Mouse (Mus musculus) kidney, embryonic 15.5 days (tissue): ENCODE measurements around the gene Scfd2. TPM values are rescaled to one million over a fixed set of nuclear protein-coding genes. Genes with fewer than 3 reads are reported as not detected.

ENCODE experiments used
- ATAC-seq: fragments of 200-750 bp; cut with Nextera tagmentation; replicated peaks from 2 replicates; pipeline ENCODE4 v1.8.0; 2017; ENCODE audit warnings: moderate TSS enrichment; ENCODE audit not compliant: low FRiP score
- H3K27ac ChIP-seq: fragments of 300-500 bp; sonication (generic); 2 replicates; pipeline ENCODE4 v1.5.1; 2015; ENCODE audit warnings: mild to moderate bottlenecking, inconsistent platforms
- H3K27me3 ChIP-seq: fragments of 300-500 bp; sonication (generic); 2 replicates; pipeline ENCODE4 v1.6.1; 2015; ENCODE audit warnings: inconsistent platforms
- H3K36me3 ChIP-seq: fragments of 300-500 bp; sonication (generic); 2 replicates; pipeline ENCODE4 v1.6.1; 2015; ENCODE audit warnings: inconsistent platforms
- H3K4me1 ChIP-seq: fragments of 300-500 bp; sonication (generic); 2 replicates; pipeline ENCODE4 v1.6.1; 2015; ENCODE audit warnings: inconsistent platforms
- H3K4me2 ChIP-seq: fragments of 300-500 bp; sonication (generic); 2 replicates; pipeline ENCODE4 v1.6.1; 2015; ENCODE audit warnings: moderate library complexity, mild to moderate bottlenecking, inconsistent platforms
- H3K4me3 ChIP-seq: fragments of 300-500 bp; sonication (generic); replicated peaks from 2 replicates; pipeline ENCODE4 v1.5.1; 2015; ENCODE audit warnings: mild to moderate bottlenecking, inconsistent platforms
- H3K9ac ChIP-seq: fragments of 300-500 bp; sonication (generic); 2 replicates; pipeline ENCODE4 v1.6.1; 2015; ENCODE audit warnings: mild to moderate bottlenecking, inconsistent platforms
- H3K9me3 ChIP-seq: fragments of 300-500 bp; sonication (generic); replicated peaks from 2 replicates; pipeline ENCODE4 v1.6.1; 2016; ENCODE audit warnings: inconsistent platforms
- WGBS: fragments of 180-500 bp; shearing (Covaris S2); methylation state at CpG from one replicate; pipeline ENCODE4 v1.1.7; 2015; ENCODE audit warnings: mixed read lengths; 5-methylcytosine and 5-hydroxymethylcytosine counted together
- polyA plus RNA-seq: library from polyadenylated mRNA; unstranded; fragments of >200 nt; fragmentation: Nextera tagmentation; extraction: Ambion mirVana; gene quantifications from 2 replicates; pipeline ENCODE4 v1.2.1, GENCODE M21; 2015

Gene Scfd2
- polyA plus RNA-seq, 1 experiment from 2014 or later = 18.3 TPM

- Histone ChIP-seq H3K36me3 (no peaks in the 10 kb centered on the region), H3K4me2 (no peak overlapping the region), H3K9me3 (no peaks in the 10 kb centered on the region), H3K27ac (no peak overlapping the region), H3K4me3 (no peak overlapping the region), H3K4me1 (peaks cover 23% of the 10 kb centered on the region), H3K9ac (no peak overlapping the region), H3K27me3 (no peaks in the 10 kb centered on the region)
- 81% methylated on average over 2 of the region's 2 CpGs for WGBS
- no peak for ATAC-seq
These were observed 139.8 kb downstream of the Scfd2 start for GRCm38 (mm10) chr5:74391806-74392205.

- no peaks in the 10 kb centered on the region for H3K27me3 ChIP-seq
- peaks cover 23% of the 10 kb centered on the region for H3K4me1 ChIP-seq
- ATAC-seq = no peak
- H3K36me3 ChIP-seq = no peaks in the 10 kb centered on the region
- H3K9ac ChIP-seq = no peak overlapping the region
- 72% methylated on average over 5 of the region's 5 CpGs for WGBS
- H3K4me3 ChIP-seq = no peak overlapping the region
- no peak overlapping the region for H3K4me2 ChIP-seq
- no peaks in the 10 kb centered on the region for H3K9me3 ChIP-seq
- no peak overlapping the region for H3K27ac ChIP-seq
These were observed 140.2 kb downstream of the Scfd2 start for GRCm38 (mm10) chr5:74391346-74391745.

- H3K4me1 ChIP-seq = peaks cover 21% of the 10 kb centered on the region
- no peak overlapping the region for H3K4me2 ChIP-seq
- no peaks in the 10 kb centered on the region for H3K9me3 ChIP-seq
- 50% methylated on average over 2 of the region's 2 CpGs for WGBS
- no peak for ATAC-seq
- H3K27ac ChIP-seq = peak overlapping the region; percentile 57; the same call in 1 of the 2 replicates
- H3K27me3 ChIP-seq = no peaks in the 10 kb centered on the region
- H3K4me3 ChIP-seq = no peak overlapping the region
- no peaks in the 10 kb centered on the region for H3K36me3 ChIP-seq
- H3K9ac ChIP-seq = no peak overlapping the region
These were observed 142.7 kb downstream of the Scfd2 start for GRCm38 (mm10) chr5:74388849-74389248.

- Histone ChIP-seq H3K4me3 (no peak overlapping the region), H3K27me3 (no peaks in the 10 kb centered on the region), H3K36me3 (no peaks in the 10 kb centered on the region), H3K4me2 (no peak overlapping the region), H3K9me3 (no peaks in the 10 kb centered on the region), H3K9ac (no peak overlapping the region), H3K4me1 (peaks cover 21% of the 10 kb centered on the region), H3K27ac (peak overlapping the region; percentile 57)
- 47% methylated on average over 6 of the region's 6 CpGs for whole genome bisulfite sequencing
- no peak for ATAC-seq
These were observed 143.5 kb downstream of the Scfd2 start for GRCm38 (mm10) chr5:74388101-74388500.

GRCm38 (mm10) chr5:74387143-74387886 lies 144.2 kb downstream of the Scfd2 start:
- ATAC-seq = no peak
- WGBS = 40% methylated on average over 1 of the region's 1 CpGs
- H3K27ac ChIP-seq = peak overlapping the region; percentile 57; the same call in 1 of the 2 replicates

GRCm38 (mm10) chr5:74380045-74380444 lies 151.5 kb downstream of the Scfd2 start:
- no peak overlapping the region for H3K9ac ChIP-seq
- H3K27me3 ChIP-seq = no peaks in the 10 kb centered on the region
- H3K9me3 ChIP-seq = no peaks in the 10 kb centered on the region
- no peaks in the 10 kb centered on the region for H3K36me3 ChIP-seq
- H3K4me2 ChIP-seq = no peak overlapping the region
- 67% methylated on average over 5 of the region's 5 CpGs for WGBS
- no peak overlapping the region for H3K4me3 ChIP-seq
- no peak overlapping the region for H3K27ac ChIP-seq
- no peak for ATAC-seq
- H3K4me1 ChIP-seq = 0 out of 2 replicates have a peak, but pooled peaks cover 2% of the 10 kb centered on the region

More at GRCm38 (mm10) chr5:74387143-74387886, 144.2 kb downstream of the Scfd2 start:
- Histone ChIP-seq H3K9ac (no peak overlapping the region), H3K4me1 (peaks cover 21% of the 10 kb centered on the region), H3K36me3 (no peaks in the 10 kb centered on the region), H3K4me3 (no peak overlapping the region), H3K27me3 (no peaks in the 10 kb centered on the region), H3K9me3 (no peaks in the 10 kb centered on the region), H3K4me2 (no peak overlapping the region)

GRCm38 (mm10) chr5:74366710-74367101 lies 164.9 kb downstream of the Scfd2 start:
- Histone ChIP-seq H3K4me3 (no peak overlapping the region), H3K4me1 (peaks cover 28% of the 10 kb centered on the region), H3K36me3 (no peaks in the 10 kb centered on the region), H3K9ac (no peak overlapping the region), H3K27ac (peak overlapping the region; percentile 46; the same call in 1 of the 2 replicates), H3K4me2 (no peak overlapping the region), H3K27me3 (no peaks in the 10 kb centered on the region), H3K9me3 (no peaks in the 10 kb centered on the region)
- ATAC-seq = no peak
- 61% methylated on average over 9 of the region's 9 CpGs for WGBS

- H3K27me3 ChIP-seq = no peaks in the 10 kb centered on the region
- H3K4me1 ChIP-seq = peaks cover 31% of the 10 kb centered on the region
- H3K36me3 ChIP-seq = no peaks in the 10 kb centered on the region
- no peaks in the 10 kb centered on the region for H3K9me3 ChIP-seq
- 27% methylated on average over 4 of the region's 4 CpGs for WGBS
- peak overlapping the region; percentile 48; the same call in 1 of the 2 replicates for H3K27ac ChIP-seq
- peak; percentile 58; the same call in 1 of the 2 replicates for ATAC-seq
- no peak overlapping the region for H3K4me2 ChIP-seq
- no peak overlapping the region for H3K4me3 ChIP-seq
- H3K9ac ChIP-seq = no peak overlapping the region
These were observed 165.4 kb downstream of the Scfd2 start for GRCm38 (mm10) chr5:74365984-74366709.

- no peaks in the 10 kb centered on the region for H3K27me3 ChIP-seq
- no peak overlapping the region for H3K4me2 ChIP-seq
- H3K36me3 ChIP-seq = no peaks in the 10 kb centered on the region
- H3K9ac ChIP-seq = no peak overlapping the region
- peaks cover 31% of the 10 kb centered on the region for H3K4me1 ChIP-seq
- WGBS = 26% methylated on average over 6 of the region's 6 CpGs
- H3K4me3 ChIP-seq = no peak overlapping the region
- H3K27ac ChIP-seq = peak overlapping the region; percentile 75
- ATAC-seq = 0 out of 2 replicates have a peak, but pooled peaks have one; percentile 38
- H3K9me3 ChIP-seq = no peaks in the 10 kb centered on the region
These were observed 166.2 kb downstream of the Scfd2 start for GRCm38 (mm10) chr5:74365408-74365807.

GRCm38 (mm10) chr5:74363296-74363695 lies 168.3 kb downstream of the Scfd2 start:
- ATAC-seq = no peak
- Histone ChIP-seq H3K4me3 (no peak overlapping the region), H3K36me3 (no peaks in the 10 kb centered on the region), H3K4me1 (peaks cover 31% of the 10 kb centered on the region), H3K9ac (no peak overlapping the region), H3K4me2 (no peak overlapping the region), H3K9me3 (no peaks in the 10 kb centered on the region), H3K27me3 (no peaks in the 10 kb centered on the region), H3K27ac (no peak overlapping the region)
- WGBS = 10% methylated on average over 1 of the region's 1 CpGs

GRCm38 (mm10) chr5:74361531-74361930 lies 170.0 kb downstream of the Scfd2 start:
- H3K27ac ChIP-seq = no peak overlapping the region
- WGBS = 28% methylated on average over 5 of the region's 5 CpGs
- H3K36me3 ChIP-seq = no peaks in the 10 kb centered on the region
- ATAC-seq = no peak
- H3K4me2 ChIP-seq = no peak overlapping the region
- H3K9me3 ChIP-seq = no peaks in the 10 kb centered on the region
- no peak overlapping the region for H3K9ac ChIP-seq
- peaks cover 28% of the 10 kb centered on the region for H3K4me1 ChIP-seq
- no peaks in the 10 kb centered on the region for H3K27me3 ChIP-seq
- no peak overlapping the region for H3K4me3 ChIP-seq

- Histone ChIP-seq H3K27ac (no peak overlapping the region), H3K9me3 (no peaks in the 10 kb centered on the region), H3K9ac (no peak overlapping the region), H3K4me1 (peaks cover 11% of the 10 kb centered on the region; the same call in 1 of the 2 replicates), H3K4me2 (no peak overlapping the region), H3K4me3 (no peak overlapping the region), H3K36me3 (no peaks in the 10 kb centered on the region), H3K27me3 (no peaks in the 10 kb centered on the region)
- 86% methylated on average over 8 of the region's 8 CpGs for WGBS
- no peak for ATAC-seq
These were observed 173.5 kb downstream of the Scfd2 start for GRCm38 (mm10) chr5:74358033-74358432.
